Mouse (Mus musculus): ENCODE measurements around the gene Cldn24. TPM values are rescaled to one million over a fixed set of nuclear protein-coding genes. Genes with fewer than 3 reads are reported as not detected.
"Not testable (repeated sequence)": the region's sequence is repeated elsewhere in the genome, so short reads cannot be mapped to it uniquely, and the experiment has no call there.

Cldn24 gene
- polyA plus RNA-seq, 1 experiment from 2014 or later, result not detected

GRCm38 (mm10) chr8:47820914-47821772, 800 bp upstream of the Cldn24 start:
- H3K27me3 ChIP-seq (ENCODE audit: control insufficient read depth, insufficient read depth, low read length), result no peaks in the 10 kb centered on the region
- H3K27ac ChIP-seq (ENCODE audit: low read depth, low read length), result no peak overlapping the region
- DNase-seq (ENCODE audit: low spot score, missing footprints) (peak; percentile 70), ATAC-seq (ENCODE audit: low FRiP score) (no peak)
- no peak overlapping the region for H3K9ac ChIP-seq (ENCODE audit: low read length)
- 82% methylated on average over 20 of the region's 20 CpGs for WGBS
- H3K4me2 ChIP-seq, result no peak overlapping the region
- no peak overlapping the region for H3K4me3 ChIP-seq (ENCODE audit: low read depth, low read length)
- H3K36me3 ChIP-seq (ENCODE audit: control insufficient read depth, insufficient read depth, low read length), result no peaks in the 10 kb centered on the region
- peaks cover 3% of the 10 kb centered on the region; the same call in 1 of the 2 replicates for H3K4me1 ChIP-seq (ENCODE audit: control insufficient read depth, insufficient read depth, low read length)
- no peaks in the 10 kb centered on the region for H3K9me3 ChIP-seq (ENCODE audit: control insufficient read depth, low read length)

GRCm38 (mm10) chr8:47822541-47822940, 598 bp downstream of the Cldn24 start:
- not testable (repeated sequence) for H3K9ac ChIP-seq (ENCODE audit: low read length); H3K27ac ChIP-seq (ENCODE audit: low read depth, low read length); H3K9me3 ChIP-seq (ENCODE audit: control insufficient read depth, low read length); H3K36me3 ChIP-seq (ENCODE audit: control insufficient read depth, insufficient read depth, low read length); H3K4me3 ChIP-seq (ENCODE audit: low read depth, low read length); H3K4me1 ChIP-seq (ENCODE audit: control insufficient read depth, insufficient read depth, low read length); H3K27me3 ChIP-seq (ENCODE audit: control insufficient read depth, insufficient read depth, low read length); H3K4me2 ChIP-seq; ATAC-seq (ENCODE audit: low FRiP score)
- 91% methylated on average over 7 of the region's 9 CpGs for WGBS
- DNase-seq (ENCODE audit: low spot score, missing footprints), result peak; percentile 57

GRCm38 (mm10) chr8:47823777-47824176, 1.8 kb downstream of the Cldn24 start:
- no peak for DNase-seq (ENCODE audit: low spot score, missing footprints)
- no peaks in the 10 kb centered on the region for H3K9me3 ChIP-seq (ENCODE audit: control insufficient read depth, low read length)
- peaks cover 3% of the 10 kb centered on the region; the same call in 1 of the 2 replicates for H3K4me1 ChIP-seq (ENCODE audit: control insufficient read depth, insufficient read depth, low read length)
- H3K36me3 ChIP-seq (ENCODE audit: control insufficient read depth, insufficient read depth, low read length), result no peaks in the 10 kb centered on the region
- no peak for ATAC-seq (ENCODE audit: low FRiP score)
- no peak overlapping the region for H3K4me3 ChIP-seq (ENCODE audit: low read depth, low read length)
- H3K27me3 ChIP-seq (ENCODE audit: control insufficient read depth, insufficient read depth, low read length), result no peaks in the 10 kb centered on the region
- WGBS, result 68% methylated on average over 10 of the region's 10 CpGs
- no peak overlapping the region for H3K9ac ChIP-seq (ENCODE audit: low read length)
- H3K4me2 ChIP-seq, result no peak overlapping the region
- H3K27ac ChIP-seq (ENCODE audit: low read depth, low read length), result no peak overlapping the region

- H3K9ac ChIP-seq (ENCODE audit: low read length), result no peak within 1 kb of the TSS
- H3K27ac ChIP-seq (ENCODE audit: low read depth, low read length), result no peak within 1 kb of the TSS
- DNase-seq (ENCODE audit: low spot score, missing footprints) (peak; percentile 86), ATAC-seq (ENCODE audit: low FRiP score) (no peak)
- no peaks in the 10 kb centered on the region for H3K36me3 ChIP-seq (ENCODE audit: control insufficient read depth, insufficient read depth, low read length)
- no peak within 1 kb of the TSS for H3K4me3 ChIP-seq (ENCODE audit: low read depth, low read length)
- WGBS, result 44% methylated on average over 13 of the region's 13 CpGs
- H3K4me2 ChIP-seq, result no peak within 1 kb of the TSS
- H3K4me1 ChIP-seq (ENCODE audit: control insufficient read depth, insufficient read depth, low read length), result peaks cover 3% of the 10 kb centered on the region; the same call in 1 of the 2 replicates
- H3K27me3 ChIP-seq (ENCODE audit: control insufficient read depth, insufficient read depth, low read length), result no peaks in the 10 kb centered on the region
- no peaks in the 10 kb centered on the region for H3K9me3 ChIP-seq (ENCODE audit: control insufficient read depth, low read length)
Measured at GRCm38 (mm10) chr8:47824182-47824581, 2.2 kb downstream of the Cldn24 start, which contains the start of gene Cldn22. Cldn22 (plus strand) TSS chr8:47824482.

GRCm38 (mm10) chr8:47825596-47825995, 3.7 kb downstream of the Cldn24 start:
- 62% methylated on average over 5 of the region's 5 CpGs for WGBS
- H3K27ac ChIP-seq (ENCODE audit: low read depth, low read length), result no peak overlapping the region

GRCm38 (mm10) chr8:47826911-47827310, 5.0 kb downstream of the Cldn24 start:
- H3K27me3 ChIP-seq (ENCODE audit: control insufficient read depth, insufficient read depth, low read length), result no peaks in the 10 kb centered on the region
- no peak overlapping the region for H3K4me3 ChIP-seq (ENCODE audit: low read depth, low read length)
- no peak overlapping the region for H3K27ac ChIP-seq (ENCODE audit: low read depth, low read length)
- no peak overlapping the region for H3K4me2 ChIP-seq
- no peak for ATAC-seq (ENCODE audit: low FRiP score)
- H3K9ac ChIP-seq (ENCODE audit: low read length), result no peak overlapping the region
- no peaks in the 10 kb centered on the region for H3K9me3 ChIP-seq (ENCODE audit: control insufficient read depth, low read length)
- peaks cover 3% of the 10 kb centered on the region; the same call in 1 of the 2 replicates for H3K36me3 ChIP-seq (ENCODE audit: control insufficient read depth, insufficient read depth, low read length)
- no peak for DNase-seq (ENCODE audit: low spot score, missing footprints)
- 91% methylated on average over 9 of the region's 9 CpGs for WGBS
- peaks cover 3% of the 10 kb centered on the region; the same call in 1 of the 2 replicates for H3K4me1 ChIP-seq (ENCODE audit: control insufficient read depth, insufficient read depth, low read length)

More at GRCm38 (mm10) chr8:47825596-47825995, 3.7 kb downstream of the Cldn24 start:
- H3K36me3 ChIP-seq (ENCODE audit: control insufficient read depth, insufficient read depth, low read length), result no peaks in the 10 kb centered on the region
- no peak overlapping the region for H3K4me3 ChIP-seq (ENCODE audit: low read depth, low read length)
- no peak overlapping the region for H3K9ac ChIP-seq (ENCODE audit: low read length)
- DNase-seq (ENCODE audit: low spot score, missing footprints) (no peak), ATAC-seq (ENCODE audit: low FRiP score) (no peak)
- no peaks in the 10 kb centered on the region for H3K9me3 ChIP-seq (ENCODE audit: control insufficient read depth, low read length)
- H3K4me1 ChIP-seq (ENCODE audit: control insufficient read depth, insufficient read depth, low read length), result peaks cover 3% of the 10 kb centered on the region; the same call in 1 of the 2 replicates
- H3K27me3 ChIP-seq (ENCODE audit: control insufficient read depth, insufficient read depth, low read length), result no peaks in the 10 kb centered on the region
- no peak overlapping the region for H3K4me2 ChIP-seq

- Histone ChIP-seq H3K9me3 (ENCODE audit: control insufficient read depth, low read length) (no peaks in the 10 kb centered on the region), H3K4me2 (no peak overlapping the region), H3K4me1 (ENCODE audit: control insufficient read depth, insufficient read depth, low read length) (no peaks in the 10 kb centered on the region), H3K4me3 (ENCODE audit: low read depth, low read length) (no peak overlapping the region), H3K36me3 (ENCODE audit: control insufficient read depth, insufficient read depth, low read length) (peaks cover 3% of the 10 kb centered on the region; the same call in 1 of the 2 replicates), H3K9ac (ENCODE audit: low read length) (no peak overlapping the region), H3K27me3 (ENCODE audit: control insufficient read depth, insufficient read depth, low read length) (no peaks in the 10 kb centered on the region), H3K27ac (ENCODE audit: low read depth, low read length) (no peak overlapping the region)
- DNase-seq (ENCODE audit: low spot score, missing footprints), result no peak
- WGBS, result 87% methylated on average over 6 of the region's 6 CpGs
- ATAC-seq (ENCODE audit: low FRiP score), result no peak
Measured at GRCm38 (mm10) chr8:47832616-47833015, 10.7 kb downstream of the Cldn24 start.

- DNase-seq (ENCODE audit: low spot score, missing footprints) (no peak), ATAC-seq (ENCODE audit: low FRiP score) (no peak)
- 88% methylated on average over 1 of the region's 1 CpGs for WGBS
- H3K4me1 ChIP-seq (ENCODE audit: control insufficient read depth, insufficient read depth, low read length), result no peaks in the 10 kb centered on the region
- no peak overlapping the region for H3K27ac ChIP-seq (ENCODE audit: low read depth, low read length)
- no peaks in the 10 kb centered on the region for H3K9me3 ChIP-seq (ENCODE audit: control insufficient read depth, low read length)
- H3K27me3 ChIP-seq (ENCODE audit: control insufficient read depth, insufficient read depth, low read length), result no peaks in the 10 kb centered on the region
- no peak overlapping the region for H3K9ac ChIP-seq (ENCODE audit: low read length)
- peaks cover 3% of the 10 kb centered on the region; the same call in 1 of the 2 replicates for H3K36me3 ChIP-seq (ENCODE audit: control insufficient read depth, insufficient read depth, low read length)
- H3K4me3 ChIP-seq (ENCODE audit: low read depth, low read length), result no peak overlapping the region
- H3K4me2 ChIP-seq, result no peak overlapping the region
Measured at GRCm38 (mm10) chr8:47833944-47834343, 12.0 kb downstream of the Cldn24 start.

GRCm38 (mm10) chr8:47843063-47843462, 21.1 kb downstream of the Cldn24 start:
- Histone ChIP-seq H3K9me3 (ENCODE audit: control insufficient read depth, low read length) (no peaks in the 10 kb centered on the region), H3K4me2 (no peak overlapping the region), H3K36me3 (ENCODE audit: control insufficient read depth, insufficient read depth, low read length) (peaks cover 5% of the 10 kb centered on the region; the same call in 1 of the 2 replicates), H3K27ac (ENCODE audit: low read depth, low read length) (no peak overlapping the region), H3K9ac (ENCODE audit: low read length) (no peak overlapping the region), H3K4me1 (ENCODE audit: control insufficient read depth, insufficient read depth, low read length) (no peaks in the 10 kb centered on the region), H3K4me3 (ENCODE audit: low read depth, low read length) (no peak overlapping the region), H3K27me3 (ENCODE audit: control insufficient read depth, insufficient read depth, low read length) (no peaks in the 10 kb centered on the region)
- 87% methylated on average over 7 of the region's 7 CpGs for WGBS
- DNase-seq (ENCODE audit: low spot score, missing footprints) (peak; percentile 72), ATAC-seq (ENCODE audit: low FRiP score) (0 out of 2 replicates have a peak, but pooled peaks have one; percentile 22)

All from midbrain, embryonic 11.5 days (tissue).